Mouse (Mus musculus) gonadal fat pad, adult 2 months (tissue): Measurements from ENCODE around the gene Fam122a. TPM values are rescaled to one million over a fixed set of nuclear protein-coding genes. Genes with fewer than 3 reads are reported as not detected.

ENCODE experiments used
- DNase-seq: peaks from one replicate; pipeline ENCODE4 v3.0.0-alpha.2; 2012; ENCODE audit warnings: low read depth
- polyA plus RNA-seq: library from polyadenylated mRNA; depleted of rRNA; stranded (reverse); fragments of >200 nt; gene quantifications from 2 replicates; pipeline ENCODE4 v1.2.3, GENCODE M21; 2012; rRNA removed

The Fam122a gene
- polyA plus RNA-seq, 1 experiment = 27.4 TPM

GRCm38 (mm10) chr19:24428011-24428410 is 49.1 kb downstream of the Fam122a start:
- DNase-seq = no peak

- peak; percentile 40 for DNase-seq
Observed at GRCm38 (mm10) chr19:24427258-24427657, 49.9 kb downstream of the Fam122a start.

GRCm38 (mm10) chr19:24426759-24427181 is 50.4 kb downstream of the Fam122a start:
- DNase-seq = no peak

Other genes with a start within 250 kb of the Fam122a start
- 7.0 and 7.2 TPM in 2 replicates for gene Fxn, start 196.8 kb downstream of the Fam122a start, polyA plus RNA-seq
- gene Pip5k1b, start 78.5 kb upstream of the Fam122a start, polyA plus RNA-seq = 24.1 and 28.8 TPM in 2 replicates
- 2.3 and 2.5 TPM in 2 replicates for gene Tmem252, start 196.7 kb upstream of the Fam122a start, polyA plus RNA-seq